Mouse (Mus musculus) heart, adult 2 months (tissue): ENCODE data around the gene Masp1. TPM values are rescaled to one million over a fixed set of nuclear protein-coding genes. Genes with fewer than 3 reads are reported as not detected.

ENCODE experiments used
- DNase-seq, 2 experiments: peaks; one replicate each; pipeline ENCODE4 v3.0.0; 2021
- H3K27ac ChIP-seq: fragments of 200-600 bp; 2 replicates; pipeline ENCODE4 v1.8.1; 2022
- H3K27me3 ChIP-seq: fragments of 200-500 bp; 2 replicates; pipeline ENCODE4 v1.6.1; 2012; ENCODE audit warnings: mild to moderate bottlenecking, low read length, inconsistent platforms, mixed read lengths; ENCODE audit not compliant: control insufficient read depth, insufficient read depth
- H3K36me3 ChIP-seq: fragments of 200-500 bp; 2 replicates; pipeline ENCODE4 v1.6.1; 2012; ENCODE audit warnings: low read length, inconsistent platforms; ENCODE audit not compliant: control insufficient read depth, insufficient read depth
- H3K4me1 ChIP-seq: fragments of 200-500 bp; 2 replicates; pipeline ENCODE4 v1.6.1; 2011; ENCODE audit warnings: low read length; ENCODE audit not compliant: control insufficient read depth, insufficient read depth
- H3K4me3 ChIP-seq: fragments of 200-600 bp; 2 replicates; pipeline ENCODE4 v1.8.1; 2022
- H3K79me2 ChIP-seq: fragments of 200-500 bp; replicated peaks from 2 replicates; pipeline ENCODE4 v1.6.1; 2012; ENCODE audit warnings: mild to moderate bottlenecking, inconsistent platforms, low read length, moderate library complexity, mixed read lengths; ENCODE audit not compliant: control insufficient read depth, insufficient read depth
- H3K9ac ChIP-seq: fragments of 200-500 bp; 2 replicates; pipeline ENCODE4 v1.6.1; 2012; ENCODE audit warnings: low read depth, mild to moderate bottlenecking, control low read depth, inconsistent platforms, low read length, mixed read lengths
- CTCF ChIP-seq: fragments of 200-600 bp; IDR thresholded peaks from 2 replicates; pipeline ENCODE4 v1.8.1; 2022; ENCODE audit warnings: antibody characterized with exemption, mild to moderate bottlenecking, moderate library complexity
- EP300 ChIP-seq: fragments of 200-500 bp; IDR thresholded peaks from 2 replicates; pipeline ENCODE4 v1.6.1; 2011; ENCODE audit warnings: low read depth, low read length, control low read depth; ENCODE audit not compliant: insufficient read depth
- POLR2A ChIP-seq: fragments of 200-500 bp; IDR thresholded peaks from 2 replicates; pipeline ENCODE4 v1.6.1; 2011; ENCODE audit warnings: mild to moderate bottlenecking, low read depth, low read length, control low read depth; ENCODE audit not compliant: insufficient read depth
- WGBS: fragments of 180-500 bp; shearing (Covaris S2); methylation state at CpG from one replicate; pipeline ENCODE4 v1.1.7; 2018; 5-methylcytosine and 5-hydroxymethylcytosine counted together
- intact Hi-C: fragments of 180-260 bp; cut with DNase I; formaldehyde crosslinking; loops from one replicate; pipeline ENCODE4 v1.15.1; 2025
- polyA plus RNA-seq: library from polyadenylated mRNA; depleted of rRNA; stranded (reverse); fragments of >200 nt; gene quantifications from 2 replicates; pipeline ENCODE4 v1.2.3, GENCODE M21; 2012
- total RNA-seq, 2 experiments: library from RNA; stranded (reverse); gene quantifications; 2 replicates each; pipeline ENCODE4 v1.2.3; 2021

Masp1 gene
- total and polyA plus RNA-seq, 3 experiments = 10.3 to 15.8 (median 15.4) TPM

GRCm38 (mm10) chr16:23428647-23429319, 91.8 kb downstream of the Masp1 start, which contains the start of gene Rtp1:
Rtp1 (plus strand) TSS chr16:23429133.
- Histone ChIP-seq H3K4me1 (peaks cover 1% of the 10 kb centered on the region; the same call in 1 of the 2 replicates), H3K36me3 (no peaks in the 10 kb centered on the region), H3K27me3 (no peaks in the 10 kb centered on the region), H3K9ac (no peak within 1 kb of the TSS), H3K27ac (no peak within 1 kb of the TSS), H3K79me2 (no peaks in the 10 kb centered on the region), H3K4me3 (no peak within 1 kb of the TSS)
- DNase-seq = no peak
- intact Hi-C loops = no loop called here
- WGBS = 53% methylated on average over 7 of the region's 7 CpGs
- TF ChIP-seq POLR2A = no peak
- no peak for TF ChIP-seq EP300
- TF ChIP-seq CTCF = no peak

- H3K9ac ChIP-seq = no peak overlapping the region
- H3K27me3 ChIP-seq = no peaks in the 10 kb centered on the region
- DNase-seq = no peak
- no peaks in the 10 kb centered on the region for H3K79me2 ChIP-seq
- no peak for TF ChIP-seq EP300
- no peak for TF ChIP-seq CTCF
- TF ChIP-seq POLR2A = no peak
- intact Hi-C loops = no loop called here
- H3K4me3 ChIP-seq = no peak overlapping the region
- peaks cover 1% of the 10 kb centered on the region; the same call in 1 of the 2 replicates for H3K4me1 ChIP-seq
- H3K27ac ChIP-seq = no peak overlapping the region
- 92% methylated on average over 1 of the region's 1 CpGs for WGBS
- no peaks in the 10 kb centered on the region for H3K36me3 ChIP-seq
Measured at GRCm38 (mm10) chr16:23427701-23428100, 92.9 kb downstream of the Masp1 start.

GRCm38 (mm10) chr16:23423825-23424224, 96.8 kb downstream of the Masp1 start:
- no peak for DNase-seq
- no peak overlapping the region for H3K27ac ChIP-seq
- no peaks in the 10 kb centered on the region for H3K36me3 ChIP-seq
- H3K4me1 ChIP-seq = peaks cover 1% of the 10 kb centered on the region; the same call in 1 of the 2 replicates
- 66% methylated on average over 5 of the region's 5 CpGs for WGBS
- no peaks in the 10 kb centered on the region for H3K79me2 ChIP-seq
- no peak for TF ChIP-seq POLR2A
- TF ChIP-seq CTCF = no peak
- no peak for TF ChIP-seq EP300
- H3K4me3 ChIP-seq = no peak overlapping the region
- no peak overlapping the region for H3K9ac ChIP-seq
- H3K27me3 ChIP-seq = no peaks in the 10 kb centered on the region
- intact Hi-C loops = no loop called here

- no peaks in the 10 kb centered on the region for H3K79me2 ChIP-seq
- no peak overlapping the region for H3K27ac ChIP-seq
- no peak for DNase-seq
- WGBS = 72% methylated on average over 8 of the region's 8 CpGs
- intact Hi-C loops = no loop called here
- H3K9ac ChIP-seq = no peak overlapping the region
- H3K36me3 ChIP-seq = no peaks in the 10 kb centered on the region; the same call in 1 of the 2 replicates
- H3K4me3 ChIP-seq = no peak overlapping the region
- H3K4me1 ChIP-seq = peaks cover 5% of the 10 kb centered on the region
- H3K27me3 ChIP-seq = no peaks in the 10 kb centered on the region
- no peak for TF ChIP-seq CTCF
- TF ChIP-seq EP300 = no peak
- no peak for TF ChIP-seq POLR2A
Measured at GRCm38 (mm10) chr16:23419565-23420085, 101.0 kb downstream of the Masp1 start.

GRCm38 (mm10) chr16:23417456-23418240, 103.0 kb downstream of the Masp1 start:
- DNase-seq = no peak
- H3K4me1 ChIP-seq = peaks cover 5% of the 10 kb centered on the region
- no peak overlapping the region for H3K4me3 ChIP-seq
- H3K36me3 ChIP-seq = no peaks in the 10 kb centered on the region; the same call in 1 of the 2 replicates
- H3K9ac ChIP-seq = no peak overlapping the region
- TF ChIP-seq POLR2A = no peak
- no peak for TF ChIP-seq EP300
- no peak for TF ChIP-seq CTCF
- no peak overlapping the region for H3K27ac ChIP-seq
- intact Hi-C loops = no loop called here
- WGBS = 87% methylated on average over 13 of the region's 13 CpGs
- H3K27me3 ChIP-seq = no peaks in the 10 kb centered on the region
- H3K79me2 ChIP-seq = no peaks in the 10 kb centered on the region
